Mouse (Mus musculus) heart, postnatal 0 days (tissue): ENCODE data around the gene Atp5f1.

ENCODE experiments used
- CTCF ChIP-seq: IDR thresholded peaks from 2 replicates; pipeline ENCODE4 v1.5.1; 2016; ENCODE audit warnings: antibody characterized with exemption, control low read depth, low read depth
- EP300 ChIP-seq: IDR thresholded peaks from 2 replicates; pipeline ENCODE4 v1.6.1; 2016; ENCODE audit warnings: antibody characterized with exemption, low read depth

DNA sequence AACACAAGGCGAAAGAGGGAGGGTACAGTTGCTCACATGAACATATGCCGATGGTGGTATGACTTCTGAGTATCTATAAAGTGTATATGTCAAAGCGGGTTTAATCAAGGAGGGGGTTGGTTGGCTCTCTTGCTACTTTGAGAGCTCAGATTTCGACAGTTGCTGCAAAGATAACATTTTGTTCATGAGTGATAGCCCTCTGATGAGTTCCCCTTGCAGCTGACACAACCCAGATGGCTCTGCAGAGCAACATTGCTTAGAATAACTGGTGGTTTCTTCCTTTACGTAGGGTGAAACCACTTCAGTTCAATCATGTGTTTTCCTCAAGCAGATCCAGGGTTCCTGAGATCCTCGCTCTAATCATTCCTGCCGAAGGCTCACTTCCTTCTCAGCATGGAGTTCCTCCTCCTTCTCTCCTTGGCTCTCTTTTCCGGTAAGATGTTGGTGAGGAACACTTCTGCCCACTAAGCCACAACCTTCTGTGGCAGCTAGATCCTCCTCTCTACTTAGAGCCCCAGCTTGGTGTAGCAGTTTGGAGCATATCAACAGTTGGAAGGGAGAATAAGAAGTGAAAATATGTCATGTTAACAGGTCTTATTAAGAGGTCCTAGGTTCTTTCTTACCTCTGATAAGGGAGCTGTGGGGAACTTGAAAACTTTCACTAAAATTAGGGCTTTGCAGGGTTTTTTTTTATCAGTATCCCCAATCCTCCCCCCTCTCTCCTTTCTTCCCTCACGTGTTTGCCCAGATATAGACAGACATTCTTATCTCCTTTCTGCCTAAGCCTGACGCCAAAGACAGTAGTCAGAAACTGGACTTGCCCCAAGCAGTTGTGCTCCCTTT is 45.8 kb downstream of the Atp5f1 start:
- TF ChIP-seq CTCF (no peak), EP300 (no peak)
